Mouse (Mus musculus) heart, postnatal 25 days (tissue): Measurements from ENCODE around the gene Plin3. TPM values are rescaled to one million over a fixed set of nuclear protein-coding genes. Genes with fewer than 3 reads are reported as not detected.
A peak's percentile ranks its signal among the peaks of the same experiment; 100 is the strongest.

Source experiments
- DNase-seq: peaks from one replicate; pipeline ENCODE4 v3.0.0; 2022; ENCODE audit warnings: low spot score
- intact Hi-C: fragments of 180-260 bp; cut with DNase I; formaldehyde crosslinking; loops from one replicate; pipeline ENCODE4 v1.15.1; 2025
- microRNA-seq: library from miRNA; unstranded; fragments of <30 nt; microRNA quantifications from one replicate; pipeline ENCODE4 v1.2.0, GENCODE M21; 2022
- total RNA-seq, 2 experiments: library from RNA; stranded (reverse); gene quantifications; 2 replicates each; pipeline ENCODE4 v1.2.3; 2021

The Plin3 gene
- total RNA-seq, 2 experiments from 2014 or later, result 154 to 171 TPM

DNA sequence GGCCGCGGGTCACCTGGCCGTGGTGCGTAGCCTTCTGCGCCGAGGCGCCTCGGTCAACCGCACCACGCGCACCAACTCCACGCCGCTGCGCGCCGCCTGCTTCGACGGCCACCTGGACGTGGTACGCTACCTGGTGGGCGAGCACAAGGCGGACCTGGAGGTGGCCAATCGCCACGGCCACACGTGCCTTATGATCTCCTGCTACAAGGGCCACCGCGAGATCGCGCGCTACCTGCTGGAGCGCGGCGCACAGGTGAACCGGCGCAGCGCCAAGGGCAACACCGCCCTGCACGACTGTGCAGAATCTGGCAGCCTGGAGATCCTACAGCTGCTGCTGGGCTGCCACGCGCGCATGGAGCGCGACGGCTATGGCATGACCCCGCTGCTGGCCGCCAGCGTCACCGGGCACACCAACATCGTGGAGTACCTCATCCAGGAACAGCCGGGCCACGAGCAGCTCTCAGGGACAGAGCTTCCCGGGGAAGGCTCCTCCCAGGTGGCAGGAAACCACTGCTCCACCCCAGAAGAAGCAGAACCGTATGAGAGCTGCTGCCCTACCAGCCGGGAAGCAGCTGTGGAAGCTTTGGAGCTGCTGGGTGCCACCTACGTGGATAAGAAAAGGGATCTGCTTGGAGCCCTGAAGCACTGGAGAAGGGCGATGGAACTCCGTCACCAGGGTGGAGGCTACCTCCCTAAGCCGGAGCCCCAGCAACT, 35.3 kb downstream of the Plin3 start:
- DNase-seq, result no peak
- intact Hi-C loops, result loop anchor here (5.0 kb wide), 1 partner anchor 300 kb away; the partner anchor contains the start of gene Yju2

DNA sequence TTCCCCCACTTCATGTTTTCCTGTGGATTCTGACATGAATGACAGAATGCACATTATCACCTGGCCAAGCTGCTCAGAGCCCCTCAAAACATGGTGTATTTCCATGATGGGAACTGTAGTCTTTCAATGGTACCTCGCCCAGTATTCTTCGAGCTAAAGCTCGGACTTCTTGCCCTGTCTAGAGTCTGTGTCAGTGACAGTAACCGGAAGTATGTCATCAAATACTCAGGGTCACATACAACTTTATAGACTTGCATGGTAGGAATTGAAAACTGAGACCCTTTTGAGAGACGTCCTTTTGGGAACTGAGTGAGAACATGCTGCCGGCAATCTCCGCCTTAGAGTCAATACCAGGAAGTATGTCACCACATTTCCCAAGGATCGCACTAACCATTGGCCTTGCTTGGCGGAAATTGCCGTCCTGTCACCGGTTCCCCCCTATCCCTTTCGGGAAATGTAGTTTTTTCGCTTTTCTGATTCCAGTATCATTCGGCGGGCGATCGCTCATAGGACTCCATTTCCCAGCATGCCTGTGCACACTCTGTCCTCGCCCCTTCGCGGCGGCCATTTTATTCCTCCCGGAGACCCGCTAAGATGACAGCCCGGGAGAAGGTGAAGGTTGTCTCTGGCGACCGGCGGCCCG, 36.3 kb downstream of the Plin3 start, which contains the start of gene Fem1a:
TSS of gene Fem1a (plus strand) at position 572 of the 643 bp plus-strand sequence.
- intact Hi-C loops, result loop anchor here (5.0 kb wide), 1 partner anchor 299 kb away; the partner anchor contains the start of gene Yju2
- DNase-seq, result peak; percentile 94

DNA sequence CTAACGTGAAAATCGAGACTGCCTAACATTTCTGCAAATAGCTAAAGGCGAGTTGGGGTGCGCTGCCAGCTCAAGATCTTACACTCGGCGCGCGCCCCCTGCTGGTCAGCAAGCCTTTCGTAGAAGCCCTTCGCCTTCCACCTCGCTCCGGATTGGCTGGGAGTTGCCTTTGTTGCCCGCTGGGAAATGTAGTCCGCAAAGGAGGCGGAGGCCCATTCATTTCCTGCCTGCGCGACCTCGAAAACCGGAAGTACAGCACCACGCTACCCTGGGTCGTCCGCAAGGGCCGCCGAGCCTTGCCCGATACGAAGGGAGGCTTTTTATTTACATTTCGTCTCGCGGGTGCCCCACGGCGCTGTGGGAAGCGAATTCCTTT, 36.8 kb downstream of the Plin3 start:
- intact Hi-C loops, result loop anchor here (2.0 to 5.0 kb wide), 2 partner anchors 123 to 299 kb away; partner anchors contain the start of gene Yju2
- peak; percentile 96 for DNase-seq

DNA sequence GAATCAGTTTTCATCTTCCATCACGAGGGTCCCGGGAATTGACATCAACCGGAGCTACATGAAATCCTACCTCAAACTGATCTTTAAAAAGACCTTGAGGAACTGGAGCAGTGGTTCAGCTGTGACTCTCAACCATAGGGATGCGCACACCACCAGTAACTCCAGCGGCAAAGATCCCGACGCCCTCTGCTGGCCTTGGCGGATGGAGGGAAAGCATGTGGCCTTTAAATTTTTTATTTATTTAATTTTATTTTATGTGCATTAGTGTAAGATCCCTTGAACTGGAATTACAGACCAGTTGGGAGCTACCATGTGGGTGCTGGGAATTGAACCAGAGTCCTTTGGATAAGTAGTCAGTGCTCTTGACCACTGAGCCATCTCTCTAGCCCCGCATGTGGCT, 37.2 kb downstream of the Plin3 start:
- intact Hi-C loops, result loop anchor here (2.0 to 5.0 kb wide), 2 partner anchors 123 to 298 kb away; partner anchors contain the start of gene Yju2
- no peak for DNase-seq

DNA sequence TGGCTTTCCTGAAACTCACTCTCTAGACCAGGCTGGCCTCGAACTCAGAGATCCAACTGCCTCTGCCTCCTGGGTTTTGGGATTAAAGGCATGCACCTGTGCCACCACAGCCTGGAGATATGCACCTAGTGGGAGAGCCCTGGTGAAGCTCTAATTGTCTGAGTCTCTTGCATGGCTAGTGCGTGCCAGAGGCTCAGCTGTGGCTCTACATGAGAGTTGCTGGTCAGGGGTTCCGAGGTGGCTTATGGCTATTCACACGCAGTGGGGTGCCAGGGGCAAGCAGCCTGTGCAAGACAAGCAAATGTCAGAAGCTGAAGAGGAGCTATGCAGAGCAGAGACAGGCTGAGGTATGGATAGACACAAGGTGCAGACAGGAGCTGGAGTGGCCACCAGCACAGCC, 38.0 kb downstream of the Plin3 start:
- no peak for DNase-seq
- intact Hi-C loops, result loop anchor here (2.0 to 5.0 kb wide), 4 partner anchors 57 to 297 kb away; partner anchors contain the start of gene Yju2

DNA sequence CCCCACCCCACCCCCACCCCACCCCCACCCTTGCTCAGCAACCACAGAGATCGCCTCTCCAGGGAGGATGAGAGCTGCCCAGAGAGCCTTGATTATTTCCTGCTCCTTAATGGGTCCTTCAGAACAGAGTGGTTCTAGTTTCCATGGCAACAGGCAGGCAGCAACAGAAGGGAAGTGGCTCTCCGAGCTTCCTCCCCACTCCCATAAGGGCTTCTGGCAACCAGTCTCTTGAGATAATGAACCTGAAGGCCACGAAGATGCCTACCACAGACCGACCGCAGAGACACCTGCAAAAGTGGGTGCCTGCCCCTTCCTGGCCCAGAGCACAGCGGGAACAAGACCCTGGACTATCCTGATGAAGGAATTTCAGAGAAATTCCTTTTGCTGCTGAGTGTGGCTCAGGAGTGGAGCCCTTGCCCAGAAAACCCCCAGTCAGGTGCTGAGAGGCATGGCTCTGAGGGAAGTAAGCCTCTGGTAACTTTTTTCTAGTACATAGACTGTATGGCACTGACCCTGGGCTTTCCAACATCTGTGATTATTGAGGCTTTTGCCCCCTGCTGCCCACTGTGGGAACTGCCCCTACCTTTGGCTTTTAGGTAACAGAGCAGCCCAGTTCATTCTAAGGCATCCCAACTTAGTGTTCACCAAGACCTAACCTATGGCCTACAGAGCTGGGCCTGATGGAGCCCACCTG, 41.4 kb downstream of the Plin3 start:
- no peak for DNase-seq
- intact Hi-C loops, result loop anchor here (2.0 to 5.0 kb wide), 3 partner anchors 26 to 139 kb away; no protein-coding TSS in a partner anchor

DNA sequence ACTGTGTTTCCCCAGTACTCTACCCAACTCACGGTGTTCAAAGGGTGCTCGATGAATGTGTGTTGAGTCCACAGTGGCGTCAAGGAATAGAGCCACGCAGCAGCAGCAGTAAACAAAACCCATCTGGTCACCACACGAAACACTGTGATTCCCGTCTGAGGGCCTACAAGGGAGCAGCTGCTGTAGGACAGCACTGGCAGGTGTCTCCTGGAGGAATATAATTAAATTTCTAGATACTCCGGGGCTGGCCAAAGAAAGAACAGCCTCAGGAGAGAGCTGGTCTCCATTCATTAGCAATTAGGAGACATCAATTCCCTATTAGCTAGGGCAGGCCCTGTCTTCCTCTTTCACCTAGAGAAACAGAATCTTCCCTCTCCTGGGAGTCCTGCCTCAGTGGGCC, 47.1 kb downstream of the Plin3 start:
- DNase-seq, result no peak
- intact Hi-C loops, result no loop called here

DNA sequence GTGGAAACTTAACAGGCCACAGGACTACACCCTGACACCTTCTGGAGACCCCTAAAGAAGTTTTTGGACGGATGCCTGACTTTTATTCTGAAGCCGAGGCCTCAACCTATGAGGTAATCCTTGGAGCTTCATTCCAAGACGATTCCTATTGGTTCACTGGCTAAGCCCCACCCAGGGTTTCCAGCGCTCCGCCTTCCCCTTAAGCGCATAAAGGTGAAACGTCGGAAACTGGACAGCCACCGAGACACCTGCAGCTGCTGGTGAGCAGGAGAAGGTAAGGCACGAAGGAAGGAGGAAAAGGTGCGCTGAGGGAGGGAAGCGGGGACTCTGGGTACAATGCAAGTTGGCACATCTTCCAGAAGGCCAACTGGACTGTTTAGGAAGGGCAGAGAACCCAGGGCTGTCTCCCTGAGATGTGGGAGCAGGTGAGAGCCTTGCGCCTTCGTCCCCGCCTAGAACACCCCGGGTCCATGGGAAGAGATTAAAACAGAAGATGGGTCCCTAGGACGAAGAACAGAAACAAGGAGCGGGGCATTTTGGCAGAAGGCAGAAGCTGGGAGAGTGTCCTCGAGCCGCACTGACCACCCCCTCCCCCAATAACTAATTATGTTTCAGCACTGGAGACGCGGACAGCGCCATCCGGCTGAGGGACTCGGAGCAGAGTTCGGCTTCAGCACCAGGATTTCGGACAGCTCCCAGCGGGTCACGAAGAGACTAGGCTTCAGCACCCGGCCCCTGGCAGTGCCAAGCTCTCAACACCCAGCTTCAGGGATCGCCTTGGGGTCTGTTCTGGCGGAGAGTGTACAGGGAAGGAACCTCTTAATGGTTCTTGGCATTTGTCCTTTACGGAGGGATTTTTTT, 50.9 kb downstream of the Plin3 start:
- intact Hi-C loops, result no loop called here
- DNase-seq, result no peak

DNA sequence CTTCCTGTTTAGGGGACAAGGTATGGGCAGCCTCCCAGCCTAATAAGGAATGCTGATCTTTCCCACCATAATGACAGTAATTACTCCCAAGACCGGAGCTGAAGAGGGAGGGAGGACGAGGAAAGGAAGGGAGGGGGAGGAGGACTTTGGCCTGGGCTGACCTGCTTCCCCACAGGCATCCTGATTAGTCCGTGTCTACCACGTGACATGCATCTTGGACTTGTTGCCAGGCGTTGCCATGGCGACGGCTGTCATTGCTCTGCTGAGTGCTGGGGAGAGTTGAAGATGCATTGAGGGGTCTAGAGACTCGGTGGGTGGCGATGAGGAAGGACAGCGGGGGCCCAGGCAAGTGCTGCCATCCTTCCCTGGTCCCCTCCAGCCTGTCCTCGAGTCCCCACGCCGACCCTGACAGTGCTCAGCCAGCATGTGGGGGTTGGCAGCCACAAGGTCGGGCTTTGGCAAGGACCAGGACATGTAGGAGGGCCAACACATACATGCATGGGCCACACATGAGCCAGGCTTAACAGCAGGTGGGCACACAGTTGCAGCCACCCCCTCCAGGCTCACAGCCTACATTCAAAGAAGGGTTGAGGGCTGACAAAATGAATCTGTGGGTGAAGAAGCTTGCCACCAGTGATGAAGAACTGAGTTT, 58.7 kb downstream of the Plin3 start:
- DNase-seq, result no peak
- intact Hi-C loops, result no loop called here

DNA sequence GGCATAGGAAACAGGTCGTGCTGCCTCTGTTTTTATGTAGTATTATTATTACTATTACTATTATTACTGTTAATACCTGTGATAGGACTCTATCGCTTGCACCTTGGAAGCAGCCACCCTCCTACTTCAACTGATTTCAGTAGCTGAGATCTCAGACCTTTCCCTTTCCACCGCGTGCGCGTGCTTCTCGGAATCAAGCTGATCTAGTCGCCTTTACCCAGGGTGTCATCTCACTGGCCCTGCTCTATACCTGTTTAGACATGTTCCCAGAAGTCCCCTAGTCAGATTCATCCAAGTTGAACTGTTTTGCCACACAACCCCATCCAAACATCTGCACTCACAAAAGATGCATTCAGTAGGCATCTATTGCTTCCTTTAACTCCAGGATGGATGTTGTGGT, 59.3 kb downstream of the Plin3 start:
- DNase-seq, result no peak
- intact Hi-C loops, result no loop called here

DNA sequence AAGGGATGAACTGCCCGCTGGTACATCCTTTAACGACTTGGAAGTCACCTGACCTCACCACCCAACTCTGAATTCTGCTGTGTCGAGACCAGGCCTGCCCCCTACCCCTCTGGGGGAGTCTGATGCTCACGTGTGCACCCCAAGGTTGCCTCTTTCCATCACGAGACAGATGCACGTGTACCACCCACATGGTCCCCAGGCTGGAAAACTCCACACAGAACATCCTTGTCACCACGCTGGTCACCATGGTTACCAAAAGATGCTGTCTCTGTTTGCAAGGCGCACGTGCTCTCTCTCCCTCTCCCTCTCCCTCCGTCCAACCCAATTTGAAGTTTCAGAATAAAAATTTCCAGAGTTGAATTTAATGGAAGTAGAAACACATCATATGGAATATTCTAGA, 62.7 kb downstream of the Plin3 start:
- intact Hi-C loops, result no loop called here

More for the DNA sequence above, 62.7 kb downstream of the Plin3 start:
- no peak for DNase-seq

Small RNA genes lying within 50 kb of the gene (microRNA-seq; reads per million reads assigned to microRNA genes)
- gene Mir7b, result 46.7 reads per million, percentile 48 among the genes with 10 or more reads in this experiment

Other genes starting within 250 kb of the Plin3 start
- gene Ubxn6, start 217.8 kb downstream of the Plin3 start, total RNA-seq, result 10 to 100 TPM; 49.7 to 51.5 TPM
- 10 to 100 TPM; 33.6 to 36.4 TPM for gene Hdgfl2, start 213.2 kb downstream of the Plin3 start, total RNA-seq
- gene Plin4, start 183.1 kb downstream of the Plin3 start, total RNA-seq, result 100 to 1,000 TPM; 135 to 136 TPM
- gene Plin5, start 175.3 kb downstream of the Plin3 start, total RNA-seq, result 100 to 1,000 TPM; 143 to 166 TPM
- gene Lrg1, start 170.9 kb downstream of the Plin3 start, total RNA-seq, result 10 to 100 TPM; 53.8 to 55.0 TPM
- gene Sema6b, start 152.5 kb downstream of the Plin3 start, total RNA-seq, result 1 to 10 TPM; 7.3 to 8.8 TPM
- gene Tnfaip8l1, start 130.4 kb downstream of the Plin3 start, total RNA-seq, result 1 to 10 TPM; 2.2 to 2.5 TPM
- 10 to 100 TPM; 30.2 to 33.0 TPM for gene Mydgf, start 109.0 kb downstream of the Plin3 start, total RNA-seq
- gene Dpp9, start 74.0 kb downstream of the Plin3 start, total RNA-seq, result 10 to 100 TPM; 37.1 to 39.1 TPM
- 100 to 1,000 TPM; 102 to 105 TPM for gene Fem1a, start 36.1 kb downstream of the Plin3 start, total RNA-seq
- 1 to 10 TPM; 7.6 to 9.8 TPM for gene Ticam1, start 16.1 kb downstream of the Plin3 start, total RNA-seq
- gene Arrdc5, start 7.4 kb upstream of the Plin3 start, total RNA-seq, result not detected
- 1 to 10 TPM; 3.7 to 4.3 TPM for gene Uhrf1, start 10.4 kb upstream of the Plin3 start, total RNA-seq
- gene Kdm4b, start 33.2 kb upstream of the Plin3 start, total RNA-seq, result 10 to 100 TPM; 37.9 to 38.1 TPM
- 10 to 100 TPM; 42.2 to 52.2 TPM for gene Ptprs, start 183.6 kb upstream of the Plin3 start, total RNA-seq
- not detected for gene Znrf4, start 219.6 kb upstream of the Plin3 start, total RNA-seq